ENCODE assay signal across 12 mouse cellular contexts in the genomic region with DNA sequence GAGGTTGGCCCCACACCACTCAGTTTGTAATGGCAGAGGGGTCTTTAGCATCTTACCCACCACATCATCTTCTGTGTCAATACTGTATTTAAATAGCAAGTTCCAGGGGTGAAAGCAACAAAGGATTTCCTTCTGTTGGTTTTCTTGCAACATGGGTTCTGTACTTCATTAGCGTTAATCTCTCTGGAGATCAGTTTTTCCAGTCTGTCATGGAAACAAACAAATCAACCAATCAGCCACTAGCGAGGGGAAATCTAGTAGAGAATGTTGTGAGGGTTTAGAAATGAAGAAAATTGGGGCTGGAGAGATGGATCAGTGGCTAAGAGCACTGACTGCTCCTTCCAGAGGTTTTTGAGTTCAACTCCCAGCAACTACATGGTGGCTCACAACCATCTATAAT.
"Had no signal": no experiment of that assay in that cellular context is flagged by ENCODE, and none has a peak within 500 bp of the region (broad histone marks: within the 10 kb centered on the region; RNA-seq: fewer than 3 reads in every experiment).

No protein-coding gene starts in this region.

- H3K4me2 ChIP-seq: liver, embryonic 13.5 days; midbrain, embryonic 11.5 days had no signal

- DNase-seq: kidney, postnatal 25 days; layer of hippocampus, postnatal 36 days; liver, embryonic 13.5 days; lung, adult 2 months; lung, postnatal 14 days; lung, postnatal 4 days; midbrain, embryonic 14.5 days; thymus, adult 18-20 months; thymus, postnatal 36 days had no signal

- H3K9me3 ChIP-seq: liver, embryonic 13.5 days had no signal

- H3K36me3 ChIP-seq: liver, embryonic 13.5 days had no signal

- H3K4me3 ChIP-seq: left cerebral cortex, adult 2 months; liver, embryonic 13.5 days had no signal

- H3K9ac ChIP-seq: liver, embryonic 13.5 days had no signal

- H3K27ac ChIP-seq: kidney, postnatal 0 days; left cerebral cortex, adult 2 months; liver, embryonic 13.5 days had no signal
